Mouse (Mus musculus) right cerebral cortex, postnatal 14 days (tissue): ENCODE results near the gene Mtch1.
"Not testable (repeated sequence)": the region's sequence is repeated elsewhere in the genome, so short reads cannot be mapped to it uniquely, and the experiment has no call there.

Experiments
- DNase-seq: peaks from one replicate; pipeline ENCODE4 v3.0.0; 2022

The Mtch1 gene

DNA sequence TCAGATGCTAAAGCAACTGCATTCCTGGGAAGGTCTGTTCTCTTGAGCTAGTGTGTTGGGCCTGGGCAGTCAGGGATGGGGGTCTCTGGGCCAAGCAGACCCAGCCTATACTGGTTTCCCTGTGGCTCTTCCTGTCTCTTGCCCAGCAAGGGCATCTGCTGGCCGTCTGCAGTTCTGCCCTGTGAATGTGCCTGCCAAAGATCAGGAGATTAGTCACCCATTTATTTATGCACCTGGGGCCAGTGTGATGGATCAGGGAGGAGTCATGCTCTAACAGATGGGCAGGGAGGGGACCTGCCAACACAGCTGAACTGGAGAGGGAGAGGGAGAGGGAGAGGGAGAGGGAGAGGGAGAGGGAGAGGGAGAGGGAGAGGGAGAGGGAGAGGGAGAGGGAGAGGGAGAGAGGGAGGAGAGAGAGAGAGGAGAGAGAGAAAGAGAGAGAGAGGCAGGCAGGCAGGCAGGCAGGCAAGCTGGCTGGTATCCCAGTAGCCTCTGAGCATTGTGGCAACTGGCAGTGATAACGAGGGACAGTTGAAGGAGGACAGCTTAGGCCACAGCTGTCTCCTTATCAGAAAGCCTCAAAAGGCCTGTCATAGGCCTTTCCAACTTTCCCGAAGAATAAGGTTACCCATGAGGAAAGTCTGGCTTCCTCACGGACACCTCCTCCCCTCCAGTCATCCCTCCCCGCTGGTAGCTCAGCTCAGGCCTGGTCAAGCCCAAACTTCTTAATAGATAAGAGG, 16.9 kb downstream of the Mtch1 start:
- DNase-seq: no peak

- DNase-seq: no peak
These were observed 17.5 kb downstream of the Mtch1 start for GRCm38 (mm10) chr17:29330221-29330620.

- no peak for DNase-seq
These were observed 20.0 kb downstream of the Mtch1 start for GRCm38 (mm10) chr17:29327691-29328090.

DNA sequence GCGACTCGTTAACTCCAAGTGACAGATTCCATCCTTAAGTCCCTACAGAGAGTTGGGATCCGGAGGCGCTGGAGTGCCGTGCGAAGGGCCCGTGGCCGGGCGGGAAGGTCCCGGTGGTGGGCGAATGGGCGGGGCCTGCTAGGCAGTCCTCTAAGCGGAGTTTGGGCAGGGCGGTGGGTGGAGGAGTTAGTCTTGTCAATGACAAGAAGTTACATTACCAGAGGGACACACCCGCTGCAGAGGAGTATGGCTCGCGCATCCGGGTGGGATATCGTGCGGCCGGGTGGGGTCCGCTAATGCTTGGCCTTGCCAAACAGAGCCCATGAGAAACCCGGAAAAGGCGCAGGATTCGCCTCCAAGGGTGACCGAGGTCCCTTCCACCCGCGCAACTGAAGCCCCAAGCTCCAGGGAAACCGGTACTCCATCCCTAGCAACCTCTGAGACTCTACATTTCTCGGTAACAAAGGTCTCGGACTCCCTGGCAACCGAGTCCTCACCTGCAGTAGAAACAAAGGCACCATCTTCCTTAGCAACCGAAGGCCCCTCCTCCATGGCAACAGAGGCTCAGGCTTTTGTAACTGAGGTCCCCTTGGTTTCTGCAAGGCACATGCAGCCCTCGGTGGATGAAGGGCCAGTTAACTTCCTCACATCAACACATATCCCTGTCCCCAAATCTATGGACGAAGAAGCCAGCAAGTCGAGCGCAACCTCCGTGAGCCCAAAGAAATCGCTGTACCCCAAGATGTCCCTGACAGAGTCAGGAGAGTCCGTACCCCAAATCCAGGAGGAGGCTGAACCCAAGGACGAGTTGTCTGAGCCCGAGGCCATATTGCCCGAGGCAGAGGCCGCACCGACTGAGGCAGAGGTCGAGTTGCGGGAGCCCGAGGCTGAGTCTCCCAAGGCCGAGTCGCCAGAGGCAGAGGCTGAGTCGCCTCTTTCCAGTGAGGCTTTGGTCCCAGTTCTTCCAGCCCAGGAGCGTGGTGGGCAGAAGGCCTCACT, 20.9 kb downstream of the Mtch1 start:
- peak; percentile 31 for DNase-seq

DNA sequence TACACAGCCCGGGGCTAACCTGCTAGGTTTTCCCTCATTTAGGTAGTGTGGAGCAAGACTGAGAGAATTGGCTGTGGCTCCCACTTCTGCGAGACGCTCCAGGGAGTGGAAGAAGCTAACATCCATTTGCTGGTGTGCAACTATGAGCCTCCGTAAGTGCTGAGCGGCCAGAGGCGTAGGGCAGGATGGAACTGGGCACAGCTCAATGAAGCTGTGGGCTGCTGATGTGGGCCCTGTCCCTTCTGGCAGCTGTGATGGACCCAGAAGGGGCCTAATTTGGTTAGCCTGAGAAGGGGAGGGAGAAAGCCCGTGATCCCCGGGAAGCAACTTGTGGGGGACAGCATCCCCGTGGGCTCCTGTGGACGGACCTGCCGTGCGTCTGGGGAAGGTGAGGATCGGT, 21.9 kb downstream of the Mtch1 start:
- no peak for DNase-seq

DNA sequence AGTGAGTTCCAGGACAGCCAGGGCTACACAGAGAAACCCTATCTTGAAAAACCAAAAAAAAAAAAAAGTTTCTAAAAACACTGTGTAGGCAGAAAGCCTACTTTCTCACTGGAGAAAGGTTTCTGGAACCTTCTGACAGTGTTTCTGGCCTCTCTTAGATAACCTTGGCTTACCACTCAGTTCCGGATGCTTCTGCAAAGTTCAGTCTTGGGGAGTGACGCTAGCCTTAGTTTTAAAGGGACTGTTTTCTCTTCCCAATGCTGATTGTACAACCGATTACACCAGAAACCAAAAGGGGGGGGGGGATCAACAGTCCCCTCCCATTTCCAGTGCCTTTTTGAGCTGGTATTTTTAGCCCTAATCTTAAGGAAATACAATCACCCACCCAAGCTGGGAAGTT, 24.1 kb downstream of the Mtch1 start:
- no peak for DNase-seq

GRCm38 (mm10) chr17:29322603-29322962, 25.2 kb downstream of the Mtch1 start:
- no peak for DNase-seq

DNA sequence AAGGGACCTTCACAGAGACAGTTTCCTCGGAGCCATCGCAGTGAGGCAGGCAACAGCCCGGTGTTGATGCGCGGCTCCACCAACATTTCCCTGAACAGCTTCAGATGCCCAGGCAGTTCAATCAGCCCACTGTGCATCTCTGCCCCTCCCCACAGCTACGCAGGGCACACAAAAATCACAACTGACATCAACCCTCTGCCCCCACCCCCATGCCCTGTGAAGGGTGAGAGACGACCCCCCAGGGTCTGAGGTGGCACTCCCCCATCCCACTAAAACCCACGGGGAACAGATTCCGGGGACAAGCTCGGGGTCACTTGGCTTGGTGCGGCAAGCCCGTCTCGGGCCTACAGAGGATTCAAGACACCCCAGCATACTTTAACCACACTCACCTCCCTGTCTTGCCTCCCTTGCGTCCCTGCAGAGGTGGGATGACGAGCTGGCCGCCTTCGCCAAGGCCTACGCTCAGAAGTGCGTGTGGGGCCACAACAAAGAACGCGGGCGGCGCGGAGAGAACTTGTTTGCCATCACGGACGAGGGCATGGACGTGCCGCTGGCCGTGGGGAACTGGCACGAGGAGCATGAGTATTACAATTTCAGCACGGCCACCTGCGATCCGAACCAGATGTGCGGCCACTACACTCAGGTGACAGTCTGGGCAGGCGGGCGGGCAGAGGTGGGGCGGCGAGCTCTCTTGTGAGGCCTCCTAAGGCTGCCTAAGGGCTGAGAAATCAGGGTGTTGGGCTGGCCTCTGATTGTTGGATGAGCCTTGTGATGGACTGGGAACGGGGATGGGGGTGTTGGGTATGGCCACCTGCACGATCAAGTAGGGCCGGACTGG, 25.8 kb downstream of the Mtch1 start:
- DNase-seq: no peak

GRCm38 (mm10) chr17:29319881-29320639, 27.7 kb downstream of the Mtch1 start:
- no peak for DNase-seq

DNA sequence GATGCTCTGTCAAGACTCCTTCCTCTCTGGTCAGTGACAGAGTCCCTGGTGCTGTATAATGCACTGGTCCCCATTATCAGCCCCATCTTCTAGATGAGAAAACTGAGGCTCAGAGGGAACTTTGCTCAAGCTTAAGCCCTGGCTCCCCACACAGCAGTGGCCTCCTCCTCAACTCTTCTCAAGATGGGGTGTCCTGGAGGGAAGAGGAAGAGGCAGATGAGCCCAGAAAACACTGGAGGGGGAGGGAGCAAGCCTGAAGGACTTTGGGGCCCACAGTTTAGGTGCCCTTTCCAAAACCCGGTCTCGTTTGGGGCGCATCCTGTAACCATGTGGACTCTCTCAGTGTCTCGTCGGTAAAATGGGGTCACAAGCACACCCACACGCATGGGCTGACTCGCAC, 28.3 kb downstream of the Mtch1 start:
- DNase-seq: no peak

DNA sequence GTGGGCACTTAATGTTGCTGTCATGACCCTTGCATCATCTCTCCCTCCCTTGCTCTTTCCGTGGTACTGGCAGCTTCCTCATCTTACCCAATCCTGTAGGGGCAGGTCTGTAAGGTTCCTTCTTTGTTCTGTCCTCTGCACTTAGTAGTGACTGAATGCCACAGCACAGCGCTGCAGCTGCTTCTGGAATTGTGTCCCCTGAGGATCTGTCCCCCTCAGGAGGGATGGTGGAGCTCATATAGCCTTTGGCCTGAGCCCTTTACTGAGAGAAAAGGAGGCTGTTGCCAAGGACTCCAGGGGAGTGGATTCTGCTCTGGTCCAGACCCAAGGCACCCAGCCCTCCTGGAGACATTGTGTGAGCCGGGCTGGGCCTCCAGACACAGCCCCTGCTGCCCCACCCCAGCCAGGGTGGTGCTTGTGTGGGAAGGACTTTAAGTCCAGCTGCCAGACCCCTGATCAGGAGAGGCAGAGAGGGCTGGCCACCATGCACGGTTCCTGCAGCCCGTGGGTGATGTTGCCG, 28.9 kb downstream of the Mtch1 start:
- DNase-seq: no peak

DNA sequence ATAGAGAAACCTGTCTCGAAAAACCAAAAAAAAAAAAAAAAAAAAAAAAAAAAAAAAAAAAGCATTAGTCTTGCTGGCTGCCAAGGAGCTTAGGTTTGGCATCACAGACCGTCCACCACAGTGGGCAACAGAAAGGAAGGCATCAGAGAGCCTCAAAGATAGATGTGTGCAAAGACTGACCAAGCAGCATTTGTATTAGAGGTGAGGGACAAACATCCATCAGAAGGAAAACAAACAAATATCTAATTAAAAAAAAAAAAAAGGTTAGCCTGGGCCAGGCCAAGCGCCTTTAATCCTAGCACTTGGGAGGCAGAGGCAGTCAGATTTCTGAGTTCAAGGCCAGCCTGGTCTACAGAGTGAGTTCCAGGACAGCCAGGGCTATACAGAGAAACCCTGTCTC, 30.4 kb downstream of the Mtch1 start, which contains the start of gene Pi16:
Gene Pi16 (plus strand): TSS at position 301 of the 400 bp plus-strand sequence.
- not testable (repeated sequence) for DNase-seq

GRCm38 (mm10) chr17:29316891-29317290, 30.8 kb downstream of the Mtch1 start:
- DNase-seq: no peak

GRCm38 (mm10) chr17:29315672-29316465, 31.9 kb downstream of the Mtch1 start:
- no peak for DNase-seq

DNA sequence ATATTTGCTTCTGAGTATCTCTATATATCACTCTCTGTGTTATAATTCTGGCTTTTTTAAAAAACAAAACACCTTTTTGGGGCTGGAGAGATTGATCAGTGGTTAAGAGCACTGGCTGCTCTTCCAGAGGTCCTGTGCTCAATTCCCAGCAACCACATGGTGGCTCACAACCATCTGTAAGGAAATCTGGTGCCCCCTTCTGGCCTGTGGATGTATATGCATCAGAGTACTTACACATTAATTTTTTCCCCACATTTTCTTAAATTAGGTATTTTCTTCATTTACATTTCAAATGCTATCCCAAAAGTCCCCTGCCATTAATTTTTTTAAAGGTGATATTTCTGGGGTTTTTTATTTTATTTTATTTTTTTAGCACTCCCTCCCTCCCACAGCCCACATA, 34.4 kb downstream of the Mtch1 start:
- DNase-seq: no peak

GRCm38 (mm10) chr17:29312082-29312481, 35.7 kb downstream of the Mtch1 start:
- DNase-seq: no peak

- peak; percentile 22 for DNase-seq
These were observed 36.1 kb downstream of the Mtch1 start for GRCm38 (mm10) chr17:29311602-29312001.

DNA sequence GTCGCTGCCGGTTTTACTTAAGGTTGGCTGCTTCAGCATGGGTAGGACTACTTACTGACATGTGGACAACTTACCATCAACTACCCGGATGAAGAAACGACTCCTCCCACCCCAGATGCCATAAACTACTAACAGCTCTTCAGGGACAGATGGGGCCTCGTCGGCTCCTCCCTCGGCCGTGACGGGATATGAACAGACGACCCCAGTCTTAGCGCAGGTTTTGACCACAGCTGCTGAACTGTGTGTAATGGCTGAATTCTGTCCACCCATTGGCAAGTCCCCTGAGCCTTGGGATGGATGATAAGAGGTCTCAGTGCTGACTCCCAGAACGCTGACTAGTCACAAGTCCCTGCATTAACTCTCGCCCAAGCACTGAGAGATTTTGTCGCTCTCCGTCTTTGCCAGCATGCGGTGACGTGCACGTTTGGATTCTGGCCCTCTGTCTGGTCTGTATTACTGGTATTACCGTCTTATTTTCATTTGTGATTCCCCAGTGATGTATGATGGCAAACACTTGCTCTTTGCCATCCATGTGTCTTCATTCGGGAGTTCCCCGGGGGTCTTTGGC, 37.6 kb downstream of the Mtch1 start:
- no peak for DNase-seq

DNA sequence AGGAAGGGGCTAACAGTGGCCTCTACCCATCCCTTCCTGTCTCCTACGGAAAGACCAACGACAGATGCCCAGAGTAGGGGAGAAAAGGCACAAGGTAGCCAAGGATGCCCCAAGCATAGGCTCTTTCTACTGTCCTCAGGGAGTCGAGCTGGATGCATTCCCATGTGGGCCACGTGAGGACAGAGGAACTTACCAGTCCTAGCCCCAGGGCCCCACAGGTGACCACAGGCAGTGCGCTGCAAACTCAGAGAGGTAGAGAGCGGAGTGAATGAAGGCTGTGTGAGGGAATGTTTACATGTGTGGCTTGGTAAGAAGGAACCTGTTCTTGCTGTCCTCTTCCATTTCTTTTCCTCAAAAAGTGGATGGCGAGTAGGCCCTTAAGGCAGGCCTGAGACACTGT, 41.9 kb downstream of the Mtch1 start:
- DNase-seq: no peak

- no peak for DNase-seq
These were observed 42.5 kb downstream of the Mtch1 start for GRCm38 (mm10) chr17:29305058-29305806.
